Mouse (Mus musculus) intestine, embryonic 16.5 days (tissue): ENCODE results near the gene Sumo2. TPM values are rescaled to one million over a fixed set of nuclear protein-coding genes. Genes with fewer than 3 reads are reported as not detected.
A peak's percentile ranks its signal among the peaks of the same experiment; 100 is the strongest.

Experiments used
- ATAC-seq: fragments of 200-750 bp; cut with Nextera tagmentation; 2 replicates; pipeline ENCODE4 v1.8.0; 2017; ENCODE audit warnings: moderate TSS enrichment, moderate library complexity
- H3K27ac ChIP-seq: fragments of 300-500 bp; sonication (generic); 2 replicates; pipeline ENCODE4 v1.5.1; 2014; ENCODE audit warnings: mild to moderate bottlenecking, low read length
- H3K27me3 ChIP-seq: fragments of 300-500 bp; sonication (generic); replicated peaks from 2 replicates; pipeline ENCODE4 v1.6.1; 2014; ENCODE audit warnings: low read length, control low read depth, mixed read lengths; ENCODE audit not compliant: control insufficient read depth, insufficient read depth
- H3K36me3 ChIP-seq: fragments of 300-500 bp; sonication (generic); 2 replicates; pipeline ENCODE4 v1.6.1; 2014; ENCODE audit warnings: low read length, control low read depth; ENCODE audit not compliant: control insufficient read depth, insufficient read depth
- H3K4me1 ChIP-seq: fragments of 300-500 bp; sonication (generic); 2 replicates; pipeline ENCODE4 v1.6.1; 2014; ENCODE audit warnings: low read length, control low read depth, mixed read lengths; ENCODE audit not compliant: control insufficient read depth, insufficient read depth
- H3K4me2 ChIP-seq: fragments of 300-500 bp; sonication (generic); 2 replicates; pipeline ENCODE4 v1.6.1; 2014; ENCODE audit warnings: low read depth, low read length, control low read depth
- H3K4me3 ChIP-seq: fragments of 300-500 bp; sonication (generic); 2 replicates; pipeline ENCODE4 v1.5.1; 2014; ENCODE audit warnings: mild to moderate bottlenecking, low read length
- H3K9ac ChIP-seq: fragments of 300-500 bp; sonication (generic); 2 replicates; pipeline ENCODE4 v1.6.1; 2014; ENCODE audit warnings: low read depth, low read length
- H3K9me3 ChIP-seq: fragments of 300-500 bp; sonication (generic); 2 replicates; pipeline ENCODE4 v1.6.1; 2016; ENCODE audit warnings: low read length, control low read depth; ENCODE audit not compliant: control insufficient read depth
- WGBS: fragments of 180-500 bp; shearing (Covaris S2); extraction: QIAGEN DNeasy Blood & Tissue Kit; methylation state at CpG from one replicate; pipeline ENCODE4 v1.1.7; 2014; 5-methylcytosine and 5-hydroxymethylcytosine counted together
- polyA plus RNA-seq: library from polyadenylated mRNA; unstranded; fragments of >200 nt; fragmentation: Nextera tagmentation; extraction: Ambion mirVana; gene quantifications from 2 replicates; pipeline ENCODE4 v1.2.1, GENCODE M21; 2015

The Sumo2 gene
- polyA plus RNA-seq, 1 experiment from 2014 or later: 669 TPM

DNA sequence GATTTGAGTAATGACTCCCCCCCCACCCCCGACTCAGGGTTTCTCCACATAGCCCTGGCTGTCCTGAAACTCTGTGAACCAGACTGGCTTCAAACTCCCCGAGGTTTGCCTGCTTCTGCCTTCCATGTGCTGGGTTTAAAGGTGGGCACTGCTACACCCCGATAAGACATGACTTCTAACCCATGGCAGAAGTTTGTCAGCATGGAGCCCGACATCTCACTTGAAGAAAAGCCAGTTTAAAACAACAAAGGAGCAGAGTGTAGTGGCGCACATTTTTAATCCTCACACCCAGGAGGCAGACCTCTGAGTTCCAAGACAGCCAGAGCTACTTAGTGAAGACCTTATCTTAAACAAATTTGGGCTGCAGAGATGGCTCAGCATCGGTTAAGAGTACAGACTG is 43.7 kb downstream of the Sumo2 start:
- peak overlapping the region; percentile 81 for H3K4me2 ChIP-seq
- peak overlapping the region; percentile 85 for H3K27ac ChIP-seq
- H3K9ac ChIP-seq: peak overlapping the region; percentile 79
- 30% methylated on average over 6 of the region's 6 CpGs for WGBS
- H3K9me3 ChIP-seq: no peaks in the 10 kb centered on the region
- H3K4me3 ChIP-seq: peak overlapping the region; percentile 66
- peaks cover 16% of the 10 kb centered on the region for H3K4me1 ChIP-seq
- H3K27me3 ChIP-seq: no peaks in the 10 kb centered on the region
- peaks cover 6% of the 10 kb centered on the region for H3K36me3 ChIP-seq
- ATAC-seq: no peak

DNA sequence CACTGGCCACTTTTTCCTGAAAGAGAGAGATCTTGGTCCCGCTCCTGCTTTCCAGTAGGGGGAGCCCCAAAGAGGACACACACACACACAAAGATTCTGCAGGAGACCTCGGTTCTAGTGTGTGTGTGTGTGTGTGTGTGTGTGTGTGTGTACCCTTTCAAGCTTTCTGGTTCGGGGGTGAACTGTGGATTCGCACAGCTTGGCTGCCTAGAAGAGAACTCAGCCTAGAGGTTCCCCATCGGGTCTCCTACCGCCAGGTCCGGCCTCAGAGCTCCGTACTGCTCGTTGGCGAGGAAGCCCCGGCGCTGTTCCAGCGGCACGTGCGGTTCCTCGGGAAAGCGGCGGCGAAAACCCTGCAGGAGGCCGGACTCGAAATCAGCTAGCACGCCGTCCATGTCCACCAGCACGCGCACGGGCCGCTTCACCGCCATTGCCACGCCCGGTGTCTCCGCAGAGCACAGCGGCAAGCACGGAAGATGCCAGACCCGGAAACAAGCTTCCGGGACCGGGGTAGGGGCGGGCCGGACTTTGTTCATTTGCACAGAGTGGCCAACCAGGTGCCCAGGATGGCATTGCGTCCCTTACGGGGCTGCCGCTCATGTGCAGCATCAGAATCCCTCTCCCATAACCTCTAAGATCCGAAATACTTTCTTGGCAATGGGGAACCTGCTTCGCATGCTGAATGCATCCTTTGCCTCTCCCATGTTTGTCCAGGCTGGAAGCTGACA is 44.6 kb downstream of the Sumo2 start, which contains the start of gene Nt5c:
Gene Nt5c (minus strand): TSS at position 507 of the 728 bp plus-strand sequence.
- Histone ChIP-seq H3K9me3 (no peaks in the 10 kb centered on the region), H3K27me3 (no peaks in the 10 kb centered on the region), H3K4me1 (peaks cover 16% of the 10 kb centered on the region), H3K4me2 (peak within 1 kb of the TSS; percentile 81), H3K9ac (peak within 1 kb of the TSS; percentile 79), H3K4me3 (peak within 1 kb of the TSS; percentile 66), H3K36me3 (peaks cover 6% of the 10 kb centered on the region), H3K27ac (peak within 1 kb of the TSS; percentile 85)
- WGBS: under 1% methylated on average over 43 of the region's 43 CpGs
- ATAC-seq: peak; percentile 96

DNA sequence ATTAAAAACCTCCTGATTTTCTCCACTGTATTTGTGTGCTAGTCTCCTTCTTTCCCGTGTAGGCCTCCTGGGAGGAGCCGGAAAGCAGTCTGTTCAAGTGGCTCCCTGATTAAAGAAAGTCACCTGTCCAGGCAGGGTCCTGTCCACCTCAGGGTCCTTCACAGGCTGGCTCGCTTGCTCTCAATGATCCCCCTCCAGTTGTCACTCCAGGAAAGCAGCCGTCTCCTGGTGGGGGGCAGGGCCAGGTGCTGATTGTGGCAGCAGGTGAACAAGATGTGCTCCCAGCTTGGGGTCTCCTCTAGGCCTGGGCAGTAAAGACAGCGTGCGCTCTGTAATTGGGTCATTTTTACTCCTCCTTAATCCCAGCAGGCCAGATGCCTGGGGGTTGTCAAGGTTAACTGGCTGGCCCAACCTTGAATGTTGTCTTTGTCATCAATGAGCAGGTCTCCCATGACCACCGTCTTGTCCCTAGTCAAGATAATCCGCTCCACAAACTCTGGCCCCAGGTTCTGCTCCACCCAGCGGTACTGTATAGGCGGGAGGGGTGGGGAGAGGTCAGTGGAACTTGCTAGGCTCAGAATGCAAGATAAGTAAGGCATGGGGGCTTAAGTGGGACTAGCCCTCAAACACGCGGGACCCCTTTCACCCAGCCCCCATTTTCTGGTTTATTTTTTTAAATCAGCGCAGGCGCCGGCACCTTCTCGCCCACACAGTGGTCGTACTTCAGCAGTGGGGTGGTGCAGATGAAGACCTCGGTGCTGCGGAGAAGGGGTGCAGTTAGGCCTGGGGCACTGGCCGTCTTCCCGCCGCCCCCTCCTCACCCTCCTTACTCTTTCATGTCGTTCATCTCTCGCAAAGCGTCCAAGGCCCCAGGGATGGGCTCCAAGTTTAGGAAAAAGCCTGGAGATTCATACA is 45.4 kb downstream of the Sumo2 start:
- peak; percentile 45 for ATAC-seq
- Histone ChIP-seq H3K9ac (peak overlapping the region; percentile 79), H3K27me3 (no peaks in the 10 kb centered on the region), H3K36me3 (peaks cover 6% of the 10 kb centered on the region), H3K4me2 (peak overlapping the region; percentile 81), H3K4me3 (peak overlapping the region; percentile 66), H3K27ac (peak overlapping the region; percentile 85), H3K9me3 (no peaks in the 10 kb centered on the region), H3K4me1 (peaks cover 16% of the 10 kb centered on the region)
- 24% methylated on average over 25 of the region's 25 CpGs for WGBS

DNA sequence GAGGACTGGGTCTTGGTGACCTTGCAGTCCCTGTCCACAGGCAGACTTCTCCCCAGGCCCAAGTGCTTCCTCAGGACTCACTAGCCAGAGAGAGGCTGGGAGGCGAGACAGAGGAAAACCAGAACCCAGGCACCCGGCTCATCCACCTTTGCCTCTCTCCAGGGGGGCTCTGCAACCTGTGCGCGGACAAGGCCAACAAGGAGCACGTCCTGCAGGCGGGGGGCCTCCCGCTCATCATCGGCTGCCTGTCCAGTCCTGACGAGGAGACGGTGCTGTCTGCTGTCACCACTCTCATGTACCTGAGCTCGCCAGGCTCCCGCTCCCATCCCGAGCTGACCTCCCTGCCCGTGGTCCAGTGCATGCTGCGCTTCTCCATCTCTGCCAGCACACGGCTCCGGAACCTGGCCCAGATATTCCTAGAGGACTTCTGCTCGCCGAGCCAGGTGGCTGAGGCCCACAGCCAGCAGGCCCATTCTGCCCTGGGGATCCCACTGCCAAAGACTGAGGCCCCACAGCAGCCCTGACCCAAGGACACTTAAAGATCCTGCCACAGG is 47.4 kb downstream of the Sumo2 start:
- Histone ChIP-seq H3K27me3 (no peaks in the 10 kb centered on the region), H3K27ac (no peak overlapping the region), H3K9me3 (no peaks in the 10 kb centered on the region), H3K4me1 (peaks cover 16% of the 10 kb centered on the region), H3K4me2 (no peak overlapping the region), H3K36me3 (peaks cover 6% of the 10 kb centered on the region), H3K4me3 (no peak overlapping the region), H3K9ac (no peak overlapping the region)
- WGBS: 89% methylated on average over 19 of the region's 19 CpGs
- no peak for ATAC-seq

DNA sequence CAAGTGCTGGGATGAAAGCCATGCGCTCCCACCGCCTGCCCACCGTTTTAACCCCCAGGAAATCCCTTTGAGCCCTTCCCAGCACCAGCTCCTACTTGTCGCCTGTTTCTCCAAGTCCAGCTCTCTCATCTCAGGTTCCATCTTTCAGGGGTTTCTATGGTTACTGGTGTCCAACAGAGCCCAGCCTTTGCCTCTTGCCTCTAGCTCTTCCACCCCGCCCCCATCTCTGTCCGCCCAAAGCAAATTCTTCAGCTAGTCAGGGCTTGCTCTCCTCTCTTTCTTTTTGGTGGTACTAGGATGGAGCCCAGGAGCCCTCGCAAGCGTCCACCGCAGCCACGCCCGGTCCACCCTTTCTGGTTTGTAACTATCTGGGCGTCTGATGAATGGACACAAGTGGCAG is 50.9 kb downstream of the Sumo2 start:
- no peak overlapping the region for H3K9ac ChIP-seq

DNA sequence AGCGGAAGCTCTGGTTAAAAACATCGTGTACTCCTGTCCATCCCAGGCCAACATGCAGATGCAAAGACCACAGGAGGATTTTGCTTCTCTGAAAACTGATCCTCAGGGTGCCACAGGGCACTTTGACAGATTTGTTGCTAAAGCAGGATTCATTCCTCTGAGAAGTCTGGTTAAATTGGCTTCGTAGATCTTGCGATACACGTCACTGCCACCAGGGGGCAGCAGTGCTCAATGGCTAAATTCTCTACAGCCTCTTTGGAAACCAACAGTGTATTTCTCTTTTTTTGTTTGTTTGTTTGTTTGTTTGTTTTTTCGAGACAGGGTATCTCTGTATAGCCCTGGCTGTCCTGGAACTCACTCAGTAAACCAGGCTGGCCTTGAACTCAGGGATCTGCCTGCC is 52.4 kb downstream of the Sumo2 start:
- Histone ChIP-seq H3K27me3 (no peaks in the 10 kb centered on the region), H3K4me2 (no peak overlapping the region), H3K9ac (no peak overlapping the region), H3K4me3 (no peak overlapping the region), H3K36me3 (no peaks in the 10 kb centered on the region; the same call in 1 of the 2 replicates), H3K27ac (no peak overlapping the region), H3K4me1 (no peaks in the 10 kb centered on the region), H3K9me3 (no peaks in the 10 kb centered on the region)
- WGBS: 16% methylated on average over 6 of the region's 6 CpGs
- ATAC-seq: no peak

More for the DNA sequence above, 50.9 kb downstream of the Sumo2 start:
- Histone ChIP-seq H3K27ac (no peak overlapping the region), H3K4me1 (peaks cover 2% of the 10 kb centered on the region; the same call in 1 of the 2 replicates), H3K4me2 (no peak overlapping the region), H3K9me3 (no peaks in the 10 kb centered on the region), H3K27me3 (no peaks in the 10 kb centered on the region), H3K36me3 (peaks cover 6% of the 10 kb centered on the region), H3K4me3 (no peak overlapping the region)
- ATAC-seq: no peak
- 69% methylated on average over 12 of the region's 12 CpGs for WGBS

DNA sequence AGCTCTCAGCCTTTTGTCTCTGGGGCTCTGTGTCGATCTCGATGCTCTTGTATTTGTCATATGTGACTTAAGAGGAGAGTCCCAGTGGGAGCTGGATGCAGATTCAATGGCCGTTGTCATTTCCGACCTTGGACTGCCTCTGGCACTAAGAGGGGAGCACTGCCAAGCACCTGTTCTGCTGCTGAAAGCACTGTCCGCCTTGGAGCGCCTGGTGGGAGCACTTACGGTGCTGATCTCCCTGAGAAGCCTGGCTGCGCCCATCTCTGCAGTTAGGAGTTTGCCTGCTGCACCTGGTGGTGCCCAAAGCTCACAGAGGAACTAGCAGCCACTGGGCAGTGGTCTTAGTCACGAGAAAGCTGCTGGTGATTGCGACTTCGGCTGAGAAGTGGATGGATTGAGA is 52.8 kb downstream of the Sumo2 start:
- H3K4me1 ChIP-seq: no peaks in the 10 kb centered on the region
- no peak overlapping the region for H3K4me2 ChIP-seq
- ATAC-seq: no peak
- H3K9me3 ChIP-seq: no peaks in the 10 kb centered on the region
- H3K27me3 ChIP-seq: no peaks in the 10 kb centered on the region
- WGBS: 73% methylated on average over 11 of the region's 11 CpGs
- H3K9ac ChIP-seq: no peak overlapping the region
- H3K27ac ChIP-seq: no peak overlapping the region
- H3K4me3 ChIP-seq: no peak overlapping the region
- no peaks in the 10 kb centered on the region for H3K36me3 ChIP-seq

DNA sequence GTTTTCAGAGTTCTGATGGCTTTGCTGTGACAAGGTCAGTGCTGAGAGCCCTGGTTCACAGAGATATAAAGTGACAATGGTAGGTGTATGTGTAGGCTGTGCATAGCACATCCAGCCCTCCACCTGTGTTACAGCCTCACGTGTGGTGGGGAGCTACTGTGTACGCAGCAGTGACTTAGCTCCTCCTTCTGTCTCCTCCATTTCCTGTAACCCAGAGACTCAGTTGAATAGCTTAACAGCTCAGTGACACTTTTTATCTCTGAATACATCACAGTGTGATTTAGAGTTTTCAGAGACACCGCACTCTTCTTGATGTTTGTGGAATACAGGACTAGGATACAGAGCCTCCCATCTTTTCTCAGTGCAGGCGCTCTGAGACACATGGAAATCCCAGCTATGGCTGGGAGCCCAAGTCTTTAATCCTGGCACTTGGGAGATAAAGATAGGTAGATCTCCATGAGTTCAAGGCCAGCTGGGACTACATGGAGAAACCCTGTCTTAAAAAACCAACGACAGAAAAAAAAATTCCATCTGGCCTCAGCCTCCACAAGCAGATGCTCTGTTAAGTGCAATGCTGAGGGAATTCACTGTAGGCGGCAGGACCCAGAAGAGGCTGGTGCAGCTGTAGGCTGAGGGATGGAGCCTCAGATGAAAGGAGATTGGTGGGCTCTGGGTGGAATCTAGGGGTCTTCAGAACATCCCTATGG is 54.4 kb downstream of the Sumo2 start:
- 78% methylated on average over 6 of the region's 6 CpGs for WGBS
- ATAC-seq: no peak
- no peak overlapping the region for H3K4me2 ChIP-seq

More for the DNA sequence above, 54.4 kb downstream of the Sumo2 start:
- no peak overlapping the region for H3K27ac ChIP-seq
- no peaks in the 10 kb centered on the region for H3K27me3 ChIP-seq
- H3K4me1 ChIP-seq: peaks cover 5% of the 10 kb centered on the region; the same call in 1 of the 2 replicates
- H3K9me3 ChIP-seq: no peaks in the 10 kb centered on the region
- no peak overlapping the region for H3K9ac ChIP-seq
- H3K36me3 ChIP-seq: no peaks in the 10 kb centered on the region
- no peak overlapping the region for H3K4me3 ChIP-seq
